Mouse (Mus musculus): ENCODE measurements at regions not wholly inside any gene's neighbourhood (a gene's known extent, or its start where the extent isn't known, plus 50 kb on each side); places are given as distances from the start of the nearest gene placed in this dataset.

DNA sequence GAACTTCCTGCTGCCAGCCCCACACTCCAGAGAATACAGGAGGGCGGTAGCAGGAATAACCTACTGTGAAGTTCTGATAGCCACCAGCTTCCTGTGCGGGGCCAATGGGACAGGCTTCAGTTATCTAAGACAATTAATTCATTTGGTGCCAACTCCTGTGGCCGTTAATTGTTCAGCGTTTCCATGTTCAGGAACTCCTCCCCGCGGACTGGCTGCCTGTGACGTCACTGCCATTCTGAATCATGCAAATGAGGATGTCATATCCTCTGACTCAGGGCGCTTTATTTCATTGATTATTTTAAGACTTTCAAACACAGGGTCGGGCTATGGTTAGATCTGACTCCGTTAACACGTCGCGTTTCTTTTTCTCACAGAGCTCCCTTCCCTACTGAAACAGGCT is 225.8 kb upstream of the N6amt1 start:
- TF ChIP-seq CTCF (IDR thresholded peaks at IDR 0.05; ENCODE audit: low read depth) = no peak
- no peak for TF ChIP-seq EP300 (IDR thresholded peaks at IDR 0.05; ENCODE audit: low read depth)

Measured in liver, embryonic 14.5 days (tissue).